Mouse (Mus musculus) myocyte (in vitro differentiated cells): ENCODE measurements around the gene Stx17. TPM values are rescaled to one million over a fixed set of nuclear protein-coding genes. Genes with fewer than 3 reads are reported as not detected.

Experiments used
- H3K27me3 ChIP-seq: one replicate; pipeline ENCODE4 v1.6.1; 2011; ENCODE audit not compliant: control insufficient read depth, insufficient read depth, insufficient read length
- H3K36me3 ChIP-seq: one replicate; pipeline ENCODE4 v1.6.1; 2011; ENCODE audit not compliant: control insufficient read depth, insufficient read depth
- H3K4me2 ChIP-seq: one replicate; pipeline ENCODE4 v1.6.1; 2011; ENCODE audit warnings: low read depth, control low read depth
- H3K4me3 ChIP-seq: one replicate; pipeline ENCODE4 v1.5.1; 2011; ENCODE audit warnings: mild to moderate bottlenecking, control low read depth, moderate library complexity
- H3K79me2 ChIP-seq: one replicate; pipeline ENCODE4 v1.6.1; 2011; ENCODE audit not compliant: control insufficient read depth, insufficient read depth
- H3ac ChIP-seq: one replicate; pipeline ENCODE4 v1.6.1; 2011; ENCODE audit not compliant: control insufficient read depth, insufficient read length
- CEBPB ChIP-seq: IDR thresholded peaks from 2 replicates; pipeline ENCODE4 v1.6.1; 2011; ENCODE audit warnings: mild to moderate bottlenecking, moderate library complexity; ENCODE audit not compliant: poor library complexity, insufficient read depth, severe bottlenecking
- E2F4 ChIP-seq: IDR thresholded peaks from one replicate; pipeline ENCODE4 v1.6.1; 2011; ENCODE audit warnings: mild to moderate bottlenecking, control low read depth, moderate library complexity; ENCODE audit not compliant: insufficient read depth
- MAX ChIP-seq: IDR thresholded peaks from one replicate; pipeline ENCODE4 v1.6.1; 2011; ENCODE audit warnings: low read depth, mild to moderate bottlenecking, control low read depth
- MYOD1 ChIP-seq, 3 experiments: IDR thresholded peaks; one replicate each; pipeline ENCODE4 v1.6.1; 2011; ENCODE audit warnings: control low read depth in 2 of 3, low read depth in 2 of 3, mild to moderate bottlenecking in 2 of 3, moderate library complexity in 1 of 3; ENCODE audit not compliant: insufficient read length in 2 of 3, control insufficient read depth in 1 of 3
- MYOG ChIP-seq, 3 experiments: IDR thresholded peaks; one replicate each; pipeline ENCODE4 v1.6.1; 2011; ENCODE audit warnings: control low read depth in 2 of 3, low read depth in 2 of 3, mild to moderate bottlenecking in 2 of 3; ENCODE audit not compliant: insufficient read length in 2 of 3, control insufficient read depth in 1 of 3, insufficient read depth in 1 of 3
- POLR2A ChIP-seq: IDR thresholded peaks from one replicate; pipeline ENCODE4 v1.6.1; 2011; ENCODE audit warnings: low read depth, mild to moderate bottlenecking, control low read depth, moderate library complexity; ENCODE audit not compliant: insufficient read length
- POLR2AphosphoS2 ChIP-seq: IDR thresholded peaks from one replicate; pipeline ENCODE4 v1.6.1; 2011; ENCODE audit warnings: low read depth, control low read depth; ENCODE audit not compliant: insufficient read length
- REST ChIP-seq: IDR thresholded peaks from one replicate; pipeline ENCODE4 v1.6.1; 2011; ENCODE audit warnings: mild to moderate bottlenecking, control low read depth, moderate library complexity; ENCODE audit not compliant: insufficient read depth, insufficient read length
- SRF ChIP-seq: IDR thresholded peaks from one replicate; pipeline ENCODE4 v1.6.1; 2011; ENCODE audit warnings: low read depth; ENCODE audit not compliant: control insufficient read depth, insufficient read length
- TCF12 ChIP-seq: IDR thresholded peaks from one replicate; pipeline ENCODE4 v1.6.1; 2011; ENCODE audit warnings: mild to moderate bottlenecking, control low read depth; ENCODE audit not compliant: poor library complexity, insufficient read depth, severe bottlenecking
- TCF3 ChIP-seq: IDR thresholded peaks from one replicate; pipeline ENCODE4 v1.6.1; 2011; ENCODE audit warnings: low read depth, control low read depth; ENCODE audit not compliant: insufficient read length
- USF1 ChIP-seq: IDR thresholded peaks from one replicate; pipeline ENCODE4 v1.6.1; 2011; ENCODE audit warnings: low read depth, mild to moderate bottlenecking, control low read depth, moderate library complexity
- polyA plus RNA-seq: library from polyadenylated mRNA; unstranded; fragments of >200 nt; fragmentation: generic; extraction: Trizol; gene quantifications from one replicate; pipeline ENCODE4 v1.2.1, GENCODE M21; 2012; ENCODE audit warnings: missing spikeins

The Stx17 gene
- polyA plus RNA-seq, 1 experiment = 7.4 TPM

DNA sequence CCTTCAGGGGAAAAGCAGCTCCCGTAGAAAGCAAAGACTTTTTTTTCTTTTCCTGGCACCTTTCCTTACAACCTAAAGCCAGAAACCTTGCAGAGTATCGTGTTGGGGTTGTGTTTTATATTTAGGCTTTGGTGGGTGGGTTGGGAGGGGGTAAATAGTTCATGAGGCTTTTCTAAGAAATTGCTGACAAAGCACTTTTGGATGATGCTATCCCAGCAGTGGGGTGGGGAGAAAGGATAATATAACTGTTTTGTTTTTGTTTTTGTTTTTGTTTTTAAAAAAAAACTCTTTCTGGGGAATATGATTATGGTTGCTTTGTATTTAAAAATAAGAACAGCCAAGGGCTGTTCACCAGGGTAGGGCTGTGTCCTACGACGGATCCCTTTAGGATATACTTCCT lies 41.3 kb upstream of the Stx17 start:
- Histone ChIP-seq H3K36me3 (no peaks in the 10 kb centered on the region), H3K27me3 (peaks cover 1% of the 10 kb centered on the region), H3K79me2 (no peaks in the 10 kb centered on the region), H3K4me3 (no peak overlapping the region), H3ac (no peak overlapping the region), H3K4me2 (no peak overlapping the region)
- TF ChIP-seq MYOG (IDR thresholded peaks at IDR 0.05; ENCODE audit: control insufficient read depth in 1 of 3, insufficient read depth in 1 of 3, insufficient read length in 2 of 3, low read depth in 2 of 3) = no peak
- no peak for TF ChIP-seq E2F4
- no peak for TF ChIP-seq MAX
- no peak for TF ChIP-seq MYOD1 (IDR thresholded peaks at IDR 0.05; ENCODE audit: control insufficient read depth in 1 of 3, insufficient read length in 2 of 3, low read depth in 2 of 3)
- TF ChIP-seq POLR2A = no peak
- no peak for TF ChIP-seq SRF
- TF ChIP-seq POLR2AphosphoS2 = no peak
- TF ChIP-seq USF1 = no peak
- TF ChIP-seq TCF3 = no peak
- TF ChIP-seq CEBPB = no peak

DNA sequence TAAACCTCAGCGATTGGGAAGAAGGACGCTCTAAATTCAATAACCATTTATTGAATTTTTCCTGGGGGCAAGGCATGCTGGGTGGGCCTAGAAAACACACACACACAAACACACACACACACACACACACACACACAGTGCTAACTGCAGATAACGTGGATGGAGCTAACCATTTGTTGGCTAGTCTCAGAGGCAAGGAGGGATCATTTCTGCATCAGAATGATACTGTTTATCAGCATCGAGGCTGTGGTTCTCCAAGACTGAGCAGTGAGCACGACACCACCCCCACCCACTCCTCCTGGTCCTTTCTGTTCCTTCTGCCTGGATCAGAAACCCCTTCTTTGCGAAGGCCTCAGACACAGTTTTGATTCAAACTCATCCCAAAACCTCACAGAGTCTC lies 38.1 kb upstream of the Stx17 start:
- H3K79me2 ChIP-seq = no peaks in the 10 kb centered on the region
- TF ChIP-seq SRF (no peak), CEBPB (no peak), POLR2A (no peak), MYOG (IDR thresholded peaks at IDR 0.05; ENCODE audit: control insufficient read depth in 1 of 3, insufficient read depth in 1 of 3, insufficient read length in 2 of 3, low read depth in 2 of 3) (no peak), MAX (no peak), MYOD1 (IDR thresholded peaks at IDR 0.05; ENCODE audit: control insufficient read depth in 1 of 3, insufficient read length in 2 of 3, low read depth in 2 of 3) (no peak), TCF12 (no peak)
- H3ac ChIP-seq = no peak overlapping the region
- H3K36me3 ChIP-seq = no peaks in the 10 kb centered on the region
- H3K4me3 ChIP-seq = no peak overlapping the region
- no peaks in the 10 kb centered on the region for H3K27me3 ChIP-seq
- no peak overlapping the region for H3K4me2 ChIP-seq

DNA sequence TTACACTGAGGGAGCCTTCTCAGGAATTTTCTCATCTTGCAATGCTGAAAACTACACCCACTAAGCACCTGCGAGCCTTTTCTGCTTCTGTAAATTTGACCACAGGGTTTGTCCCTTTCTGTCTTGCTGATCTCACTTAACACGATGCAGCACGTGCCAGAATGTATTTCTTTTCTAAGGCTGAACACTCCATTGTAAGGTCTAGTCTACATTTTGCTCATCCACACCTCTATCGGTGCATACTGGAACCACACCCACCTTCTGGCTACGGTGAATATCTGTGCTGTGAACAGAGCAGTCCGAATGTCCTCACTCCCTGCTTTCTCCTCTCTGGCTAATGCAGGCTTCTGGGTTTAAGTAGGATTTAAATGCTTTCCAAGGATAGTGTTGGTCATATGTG lies 37.2 kb upstream of the Stx17 start:
- TF ChIP-seq MYOG (IDR thresholded peaks at IDR 0.05; ENCODE audit: control insufficient read depth in 1 of 3, insufficient read depth in 1 of 3, insufficient read length in 2 of 3, low read depth in 2 of 3) = no peak
- no peak for TF ChIP-seq MAX
- no peak for TF ChIP-seq TCF3
- TF ChIP-seq REST = no peak
- TF ChIP-seq E2F4 = no peak
- no peak for TF ChIP-seq MYOD1 (IDR thresholded peaks at IDR 0.05; ENCODE audit: control insufficient read depth in 1 of 3, insufficient read length in 2 of 3, low read depth in 2 of 3)
- no peak for TF ChIP-seq USF1
- TF ChIP-seq TCF12 = no peak
- TF ChIP-seq CEBPB = no peak
- no peak for TF ChIP-seq POLR2A
- no peak for TF ChIP-seq POLR2AphosphoS2
- TF ChIP-seq SRF = no peak
- no peak overlapping the region for H3ac ChIP-seq
- H3K4me3 ChIP-seq = no peak overlapping the region
- H3K4me2 ChIP-seq = no peak overlapping the region
- H3K27me3 ChIP-seq = no peaks in the 10 kb centered on the region
- no peaks in the 10 kb centered on the region for H3K36me3 ChIP-seq
- H3K79me2 ChIP-seq = no peaks in the 10 kb centered on the region

DNA sequence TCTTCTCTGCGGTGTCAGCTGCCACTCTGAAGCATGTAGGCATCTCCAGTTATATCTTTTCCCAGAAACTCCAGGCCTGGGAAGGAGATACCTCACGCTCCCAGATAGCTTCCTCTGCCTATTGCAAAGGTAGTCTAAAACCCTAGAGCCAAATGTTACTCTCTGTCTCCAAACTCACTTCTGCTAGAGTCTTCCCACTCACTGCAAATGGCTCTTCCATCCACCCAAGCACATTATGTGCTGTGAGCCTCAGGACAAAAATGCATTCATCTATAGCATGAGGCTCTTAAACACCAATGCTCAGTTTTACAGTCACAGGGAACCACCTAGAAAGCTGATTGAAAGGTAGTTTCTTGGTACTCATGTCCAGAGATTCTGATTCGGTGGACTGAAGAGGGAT lies 31.5 kb upstream of the Stx17 start:
- no peak overlapping the region for H3K4me2 ChIP-seq
- no peaks in the 10 kb centered on the region for H3K27me3 ChIP-seq
- H3K79me2 ChIP-seq = no peaks in the 10 kb centered on the region
- H3K4me3 ChIP-seq = no peak overlapping the region
- TF ChIP-seq MYOG (IDR thresholded peaks at IDR 0.05; ENCODE audit: control insufficient read depth in 1 of 3, insufficient read depth in 1 of 3, insufficient read length in 2 of 3, low read depth in 2 of 3) (no peak), CEBPB (no peak), E2F4 (no peak), TCF3 (no peak), MYOD1 (IDR thresholded peaks at IDR 0.05; ENCODE audit: control insufficient read depth in 1 of 3, insufficient read length in 2 of 3, low read depth in 2 of 3) (no peak), MAX (no peak), USF1 (no peak), TCF12 (no peak), POLR2A (no peak), REST (no peak), POLR2AphosphoS2 (no peak), SRF (no peak)
- H3ac ChIP-seq = no peak overlapping the region
- no peaks in the 10 kb centered on the region for H3K36me3 ChIP-seq

DNA sequence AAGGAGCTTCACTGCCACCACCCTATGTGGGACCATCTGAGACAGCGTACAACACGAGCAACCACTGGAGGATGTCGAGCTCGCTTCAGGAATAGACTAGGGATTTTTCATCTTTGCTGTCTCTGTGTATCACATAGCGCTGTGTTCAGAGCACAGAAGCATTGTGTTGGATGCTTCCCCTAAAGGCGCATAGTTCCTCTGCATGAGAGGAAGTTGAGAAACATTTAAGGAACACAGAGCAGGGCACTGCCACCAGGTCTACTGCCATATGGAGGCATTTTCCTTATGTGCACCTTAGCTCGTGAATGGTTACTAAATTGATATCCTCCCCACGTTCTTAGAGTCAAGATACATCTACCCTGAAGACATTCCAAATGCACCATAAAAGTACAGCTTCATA lies 24.5 kb upstream of the Stx17 start:
- no peak overlapping the region for H3K4me2 ChIP-seq
- peaks cover 4% of the 10 kb centered on the region for H3K27me3 ChIP-seq
- H3ac ChIP-seq = no peak overlapping the region
- H3K4me3 ChIP-seq = no peak overlapping the region
- TF ChIP-seq TCF12 = no peak
- no peak for TF ChIP-seq REST
- TF ChIP-seq SRF = no peak
- no peak for TF ChIP-seq MYOG (IDR thresholded peaks at IDR 0.05; ENCODE audit: control insufficient read depth in 1 of 3, insufficient read depth in 1 of 3, insufficient read length in 2 of 3, low read depth in 2 of 3)
- no peak for TF ChIP-seq POLR2AphosphoS2
- no peak for TF ChIP-seq E2F4
- no peak for TF ChIP-seq POLR2A
- TF ChIP-seq USF1 = no peak
- TF ChIP-seq MYOD1 (IDR thresholded peaks at IDR 0.05; ENCODE audit: control insufficient read depth in 1 of 3, insufficient read length in 2 of 3, low read depth in 2 of 3) = no peak
- TF ChIP-seq CEBPB = no peak
- no peak for TF ChIP-seq TCF3
- TF ChIP-seq MAX = no peak
- H3K36me3 ChIP-seq = no peaks in the 10 kb centered on the region
- H3K79me2 ChIP-seq = no peaks in the 10 kb centered on the region
